Mouse (Mus musculus): ENCODE data around the gene Tmem62. TPM values are rescaled to one million over a fixed set of nuclear protein-coding genes. Genes with fewer than 3 reads are reported as not detected.

Tmem62 gene
- polyA plus RNA-seq, 1 experiment from 2014 or later, result 2.1 TPM

GRCm38 (mm10) chr2:121003586-121003985 is 26.8 kb downstream of the Tmem62 start:
- no peak for ATAC-seq (ENCODE audit: low FRiP score, low read depth)
- H3K27me3 ChIP-seq, result no peaks in the 10 kb centered on the region
- H3K9me3 ChIP-seq, result no peaks in the 10 kb centered on the region
- no peak overlapping the region for H3K27ac ChIP-seq
- no peaks in the 10 kb centered on the region for H3K36me3 ChIP-seq
- H3K9ac ChIP-seq, result no peak overlapping the region
- H3K4me2 ChIP-seq (replicated peaks), result no peak overlapping the region
- 70% methylated on average over 2 of the region's 2 CpGs for WGBS
- no peaks in the 10 kb centered on the region for H3K4me1 ChIP-seq
- H3K4me3 ChIP-seq, result no peak overlapping the region

- no peak for ATAC-seq (ENCODE audit: low FRiP score, low read depth)
- Histone ChIP-seq H3K27ac (no peak overlapping the region), H3K4me1 (peaks cover 6% of the 10 kb centered on the region), H3K9me3 (no peaks in the 10 kb centered on the region), H3K36me3 (no peaks in the 10 kb centered on the region), H3K4me2 (replicated peaks) (no peak overlapping the region), H3K4me3 (no peak overlapping the region), H3K9ac (no peak overlapping the region), H3K27me3 (no peaks in the 10 kb centered on the region)
- 83% methylated on average over 7 of the region's 7 CpGs for WGBS
Observed at GRCm38 (mm10) chr2:121004018-121004811, 27.4 kb downstream of the Tmem62 start.

GRCm38 (mm10) chr2:121006986-121007385 is 30.2 kb downstream of the Tmem62 start:
- no peak for ATAC-seq (ENCODE audit: low FRiP score, low read depth)
- no peak overlapping the region for H3K27ac ChIP-seq
- no peak overlapping the region for H3K4me2 ChIP-seq (replicated peaks)
- WGBS, result 79% methylated on average over 1 of the region's 1 CpGs
- no peak overlapping the region for H3K4me3 ChIP-seq
- H3K27me3 ChIP-seq, result no peaks in the 10 kb centered on the region
- H3K36me3 ChIP-seq, result peaks cover 8% of the 10 kb centered on the region; the same call in 1 of the 2 replicates
- no peaks in the 10 kb centered on the region for H3K9me3 ChIP-seq
- peaks cover 8% of the 10 kb centered on the region for H3K4me1 ChIP-seq
- no peak overlapping the region for H3K9ac ChIP-seq

GRCm38 (mm10) chr2:121007925-121008663 is 31.3 kb downstream of the Tmem62 start, which contains the start of gene Ccndbp1:
Ccndbp1 (plus strand) TSS chr2:121008403.
- peak within 1 kb of the TSS; percentile 71 for H3K4me3 ChIP-seq
- peak; percentile 96 for ATAC-seq (ENCODE audit: low FRiP score, low read depth)
- no peaks in the 10 kb centered on the region for H3K27me3 ChIP-seq
- peak within 1 kb of the TSS; percentile 72 for H3K9ac ChIP-seq
- peak within 1 kb of the TSS; percentile 89 for H3K4me2 ChIP-seq (replicated peaks)
- H3K9me3 ChIP-seq, result no peaks in the 10 kb centered on the region
- peaks cover 8% of the 10 kb centered on the region for H3K4me1 ChIP-seq
- no peak within 1 kb of the TSS; the same call in 1 of the 2 replicates for H3K27ac ChIP-seq
- 1% methylated on average over 34 of the region's 34 CpGs for WGBS
- peaks cover 17% of the 10 kb centered on the region for H3K36me3 ChIP-seq

- Histone ChIP-seq H3K4me1 (peaks cover 8% of the 10 kb centered on the region), H3K4me2 (replicated peaks) (peak overlapping the region; percentile 89), H3K9me3 (no peaks in the 10 kb centered on the region), H3K9ac (peak overlapping the region; percentile 72), H3K27ac (no peak overlapping the region), H3K27me3 (no peaks in the 10 kb centered on the region), H3K4me3 (peak overlapping the region; percentile 71), H3K36me3 (peaks cover 20% of the 10 kb centered on the region)
- no peak for ATAC-seq (ENCODE audit: low FRiP score, low read depth)
- WGBS, result under 1% methylated on average over 12 of the region's 12 CpGs
Observed at GRCm38 (mm10) chr2:121008664-121009007, 31.8 kb downstream of the Tmem62 start.

GRCm38 (mm10) chr2:121009071-121009677 is 32.4 kb downstream of the Tmem62 start:
- Histone ChIP-seq H3K4me3 (peak overlapping the region; percentile 71), H3K4me2 (replicated peaks) (peak overlapping the region; percentile 89), H3K27ac (no peak overlapping the region), H3K36me3 (peaks cover 23% of the 10 kb centered on the region), H3K9ac (peak overlapping the region; percentile 72), H3K9me3 (no peaks in the 10 kb centered on the region), H3K4me1 (peaks cover 8% of the 10 kb centered on the region), H3K27me3 (no peaks in the 10 kb centered on the region)
- no peak for ATAC-seq (ENCODE audit: low FRiP score, low read depth)
- 21% methylated on average over 5 of the region's 5 CpGs for WGBS

- H3K36me3 ChIP-seq, result peaks cover 43% of the 10 kb centered on the region
- no peak overlapping the region for H3K9ac ChIP-seq
- H3K4me2 ChIP-seq (replicated peaks), result no peak overlapping the region
- H3K9me3 ChIP-seq, result peaks cover under 1% of the 10 kb centered on the region; the same call in 1 of the 2 replicates
- H3K4me3 ChIP-seq, result no peak overlapping the region
- H3K27ac ChIP-seq, result no peak overlapping the region
- H3K27me3 ChIP-seq, result no peaks in the 10 kb centered on the region
- peaks cover 8% of the 10 kb centered on the region for H3K4me1 ChIP-seq
- no peak for ATAC-seq (ENCODE audit: low FRiP score, low read depth)
- 88% methylated on average over 9 of the region's 9 CpGs for WGBS
Observed at GRCm38 (mm10) chr2:121012676-121013075, 35.9 kb downstream of the Tmem62 start.

GRCm38 (mm10) chr2:121015507-121015906 is 38.7 kb downstream of the Tmem62 start:
- H3K27ac ChIP-seq, result no peak overlapping the region
- peaks cover 47% of the 10 kb centered on the region for H3K36me3 ChIP-seq
- H3K27me3 ChIP-seq, result no peaks in the 10 kb centered on the region
- ATAC-seq (ENCODE audit: low FRiP score, low read depth), result no peak
- 80% methylated on average over 2 of the region's 2 CpGs for WGBS
- H3K4me3 ChIP-seq, result no peak overlapping the region
- peaks cover 4% of the 10 kb centered on the region; the same call in 1 of the 2 replicates for H3K9me3 ChIP-seq
- no peak overlapping the region for H3K4me2 ChIP-seq (replicated peaks)
- no peak overlapping the region for H3K9ac ChIP-seq
- no peaks in the 10 kb centered on the region for H3K4me1 ChIP-seq

GRCm38 (mm10) chr2:121016226-121016625 is 39.4 kb downstream of the Tmem62 start:
- no peak overlapping the region for H3K9ac ChIP-seq
- no peak overlapping the region for H3K4me3 ChIP-seq
- H3K9me3 ChIP-seq, result peaks cover 4% of the 10 kb centered on the region; the same call in 1 of the 2 replicates
- H3K27ac ChIP-seq, result no peak overlapping the region
- H3K36me3 ChIP-seq, result peaks cover 46% of the 10 kb centered on the region
- ATAC-seq (ENCODE audit: low FRiP score, low read depth), result no peak
- no peak overlapping the region for H3K4me2 ChIP-seq (replicated peaks)
- no peaks in the 10 kb centered on the region for H3K27me3 ChIP-seq
- whole genome bisulfite sequencing, result 87% methylated on average over 9 of the region's 9 CpGs
- H3K4me1 ChIP-seq, result no peaks in the 10 kb centered on the region

GRCm38 (mm10) chr2:121017151-121017550 is 40.3 kb downstream of the Tmem62 start:
- H3K4me3 ChIP-seq, result no peak overlapping the region
- H3K9ac ChIP-seq, result no peak overlapping the region
- H3K27me3 ChIP-seq, result no peaks in the 10 kb centered on the region
- ATAC-seq (ENCODE audit: low FRiP score, low read depth), result no peak
- 83% methylated on average over 1 of the region's 1 CpGs for WGBS
- H3K36me3 ChIP-seq, result peaks cover 39% of the 10 kb centered on the region
- H3K27ac ChIP-seq, result no peak overlapping the region
- peaks cover 4% of the 10 kb centered on the region; the same call in 1 of the 2 replicates for H3K9me3 ChIP-seq
- no peak overlapping the region for H3K4me2 ChIP-seq (replicated peaks)
- no peaks in the 10 kb centered on the region for H3K4me1 ChIP-seq

GRCm38 (mm10) chr2:121022918-121023317 is 46.1 kb downstream of the Tmem62 start:
- no peak for ATAC-seq (ENCODE audit: low FRiP score, low read depth)
- no peak overlapping the region for H3K4me2 ChIP-seq (replicated peaks)
- H3K4me3 ChIP-seq, result no peak overlapping the region
- H3K9ac ChIP-seq, result no peak overlapping the region
- no peak overlapping the region for H3K27ac ChIP-seq
- H3K9me3 ChIP-seq, result peaks cover under 1% of the 10 kb centered on the region; the same call in 1 of the 2 replicates
- no peaks in the 10 kb centered on the region for H3K4me1 ChIP-seq
- WGBS, result 73% methylated on average over 5 of the region's 5 CpGs
- 0 out of 2 replicates have a peak, but pooled peaks cover 4% of the 10 kb centered on the region for H3K27me3 ChIP-seq
- peaks cover 1% of the 10 kb centered on the region for H3K36me3 ChIP-seq
